Mouse (Mus musculus) CH12.LX (cell line): ENCODE measurements around the gene Scgb1a1. TPM values are rescaled to one million over a fixed set of nuclear protein-coding genes. Genes with fewer than 3 reads are reported as not detected.

Experiments used
- DNase-seq: peaks from one replicate; pipeline ENCODE4 v3.0.0-alpha.2; 2013; ENCODE audit errors: extremely low read depth
- H3K27ac ChIP-seq: 2 replicates; pipeline ENCODE4 v1.5.1; 2012; ENCODE audit warnings: low read depth, mild to moderate bottlenecking, control low read depth, moderate library complexity; ENCODE audit not compliant: insufficient read depth
- H3K27me3 ChIP-seq: replicated peaks from 2 replicates; pipeline ENCODE3; 2012; ENCODE audit warnings: inconsistent platforms
- H3K36me3 ChIP-seq, 2 experiments: replicated peaks in 1 of 2; 2 replicates each; pipeline versions ENCODE3 to v1.6.1; 2012; ENCODE audit warnings: inconsistent platforms in 1 of 2, low read length in 1 of 2, mild to moderate bottlenecking in 1 of 2, mixed read lengths in 1 of 2, moderate library complexity in 1 of 2; ENCODE audit not compliant: control insufficient read depth in 1 of 2, insufficient read depth in 1 of 2
- H3K4me1 ChIP-seq, 2 experiments: 2 replicates each; pipeline ENCODE4 v1.6.1; 2012; ENCODE audit warnings: inconsistent platforms in 1 of 2, moderate library complexity in 1 of 2; ENCODE audit not compliant: insufficient read depth in 2 of 2, control insufficient read depth in 1 of 2
- H3K4me2 ChIP-seq: 2 replicates; pipeline ENCODE4 v1.6.1; 2012; ENCODE audit warnings: low read depth, mild to moderate bottlenecking, control low read depth; ENCODE audit not compliant: poor library complexity, insufficient read depth, severe bottlenecking
- H3K4me3 ChIP-seq, 3 experiments: fragments of 150-350 bp in 1 of 3; sonication (generic) in 1 of 3; replicated peaks in 1 of 3; 2 replicates each; pipeline versions ENCODE3 to v1.5.1; 2011 to 2012; ENCODE audit warnings: low read depth in 2 of 3, low read length in 2 of 3, mild to moderate bottlenecking in 2 of 3, moderate library complexity in 2 of 3, control low read depth in 1 of 3, improper control_type of control experiment in 1 of 3, inconsistent platforms in 1 of 3, mixed read lengths in 1 of 3; ENCODE audit not compliant: poor library complexity in 1 of 3
- H3K79me2 ChIP-seq: replicated peaks from 2 replicates; pipeline ENCODE4 v1.6.1; 2012; ENCODE audit warnings: mild to moderate bottlenecking, moderate library complexity; ENCODE audit not compliant: control insufficient read depth, poor library complexity, insufficient read depth, severe bottlenecking; ENCODE audit errors: extremely low read depth
- H3K9ac ChIP-seq: 2 replicates; pipeline ENCODE4 v1.6.1; 2012; ENCODE audit warnings: low read depth, mild to moderate bottlenecking, control low read depth, moderate library complexity; ENCODE audit not compliant: insufficient read depth
- H3K9me3 ChIP-seq: replicated peaks from 2 replicates; pipeline ENCODE3; 2012; ENCODE audit warnings: low read length, inconsistent platforms, mixed read lengths
- BHLHE40 ChIP-seq: IDR thresholded peaks from 2 replicates; pipeline ENCODE4 v1.6.1; 2011; ENCODE audit warnings: mild to moderate bottlenecking, low read depth, low read length, improper control_type of control experiment
- CHD2 ChIP-seq: IDR thresholded peaks from 2 replicates; pipeline ENCODE4 v1.6.1; 2011; ENCODE audit warnings: low read length, improper control_type of control experiment
- E2F4 ChIP-seq: IDR thresholded peaks from 2 replicates; pipeline ENCODE4 v1.6.1; 2011; ENCODE audit warnings: low read depth, low read length, improper control_type of control experiment; ENCODE audit not compliant: insufficient replicate concordance
- ELF1 ChIP-seq: IDR thresholded peaks from 2 replicates; pipeline ENCODE4 v1.6.1; 2014; ENCODE audit warnings: low read depth, mild to moderate bottlenecking, inconsistent platforms, low read length, improper control_type of control experiment
- EP300 ChIP-seq: IDR thresholded peaks from 2 replicates; pipeline ENCODE4 v1.6.1; 2011; ENCODE audit warnings: low read length, improper control_type of control experiment
- GABPA ChIP-seq: IDR thresholded peaks from 2 replicates; pipeline ENCODE4 v1.6.1; 2012; ENCODE audit warnings: low read depth, low read length, improper control_type of control experiment, inconsistent platforms; ENCODE audit not compliant: insufficient replicate concordance
- HCFC1 ChIP-seq: IDR thresholded peaks from 2 replicates; pipeline ENCODE4 v1.6.1; 2012; ENCODE audit warnings: low read depth, mild to moderate bottlenecking, inconsistent platforms, low read length, improper control_type of control experiment
- IRF4 ChIP-seq: IDR thresholded peaks from 2 replicates; pipeline ENCODE4 v1.6.1; 2014; ENCODE audit warnings: low read depth, mild to moderate bottlenecking, inconsistent platforms, low read length, improper control_type of control experiment
- JUN ChIP-seq: IDR thresholded peaks from 2 replicates; pipeline ENCODE4 v1.6.1; 2011; ENCODE audit warnings: low read depth, mild to moderate bottlenecking, low read length, improper control_type of control experiment, moderate library complexity; ENCODE audit not compliant: insufficient read depth
- JUND ChIP-seq: conservative IDR thresholded peaks from 2 replicates; pipeline ENCODE4 v1.6.1; 2011; ENCODE audit warnings: low read depth, low read length, improper control_type of control experiment
- KAT2A ChIP-seq: IDR thresholded peaks from 2 replicates; pipeline ENCODE4 v1.6.1; 2012; ENCODE audit warnings: low read length, improper control_type of control experiment, inconsistent platforms; ENCODE audit not compliant: insufficient replicate concordance
- MAFK ChIP-seq: IDR thresholded peaks from 2 replicates; pipeline ENCODE4 v1.6.1; 2011; ENCODE audit warnings: low read length, improper control_type of control experiment; ENCODE audit not compliant: insufficient replicate concordance
- MAX ChIP-seq: IDR thresholded peaks from 2 replicates; pipeline ENCODE4 v1.6.1; 2011; ENCODE audit warnings: low read length, improper control_type of control experiment
- MEF2A ChIP-seq: IDR thresholded peaks from 2 replicates; pipeline ENCODE4 v1.6.1; 2014; ENCODE audit warnings: low read depth, mild to moderate bottlenecking, inconsistent platforms, low read length, improper control_type of control experiment, borderline replicate concordance
- MXI1 ChIP-seq: IDR thresholded peaks from 2 replicates; pipeline ENCODE4 v1.6.1; 2011; ENCODE audit warnings: mild to moderate bottlenecking, low read depth, low read length, improper control_type of control experiment
- MYC ChIP-seq: IDR thresholded peaks from 2 replicates; pipeline ENCODE4 v1.6.1; 2011; ENCODE audit warnings: low read depth, mild to moderate bottlenecking, improper control_type of control experiment, low read length
- NELFE ChIP-seq: IDR thresholded peaks from 2 replicates; pipeline ENCODE4 v1.6.1; 2011; ENCODE audit warnings: low read depth, low read length, improper control_type of control experiment
- NRF1 ChIP-seq: IDR thresholded peaks from 2 replicates; pipeline ENCODE4 v1.6.1; 2014; ENCODE audit warnings: low read depth, mild to moderate bottlenecking, inconsistent platforms, low read length, improper control_type of control experiment, moderate library complexity
- PAX5 ChIP-seq: IDR thresholded peaks from 2 replicates; pipeline ENCODE4 v1.6.1; 2012; ENCODE audit warnings: low read length, inconsistent platforms, mixed read lengths
- POLR2AphosphoS2 ChIP-seq: IDR thresholded peaks from 2 replicates; pipeline ENCODE4 v1.6.1; 2011; ENCODE audit warnings: low read depth, low read length, improper control_type of control experiment
- RCOR1 ChIP-seq: conservative IDR thresholded peaks from 2 replicates; pipeline ENCODE4 v1.6.1; 2012; ENCODE audit warnings: low read depth, mild to moderate bottlenecking, inconsistent platforms, low read length, improper control_type of control experiment
- SIN3A ChIP-seq: IDR thresholded peaks from 2 replicates; pipeline ENCODE4 v1.6.1; 2012; ENCODE audit warnings: low read length, improper control_type of control experiment, inconsistent platforms
- SMC3 ChIP-seq: IDR thresholded peaks from 2 replicates; pipeline ENCODE4 v1.6.1; 2011; ENCODE audit warnings: low read depth, low read length, improper control_type of control experiment
- TBP ChIP-seq: conservative IDR thresholded peaks from 2 replicates; pipeline ENCODE4 v1.6.1; 2011; ENCODE audit warnings: low read depth, low read length, improper control_type of control experiment
- UBTF ChIP-seq: IDR thresholded peaks from 2 replicates; pipeline ENCODE4 v1.6.1; 2012; ENCODE audit warnings: low read depth, mild to moderate bottlenecking, inconsistent platforms, low read length, improper control_type of control experiment, moderate library complexity
- USF1 ChIP-seq: IDR thresholded peaks from 2 replicates; pipeline ENCODE4 v1.6.1; 2014; ENCODE audit warnings: low read depth, mild to moderate bottlenecking, inconsistent platforms, low read length, improper control_type of control experiment
- USF2 ChIP-seq: conservative IDR thresholded peaks from 2 replicates; pipeline ENCODE4 v1.6.1; 2011; ENCODE audit warnings: low read depth, low read length, improper control_type of control experiment
- ZC3H11A ChIP-seq: IDR thresholded peaks from 2 replicates; pipeline ENCODE4 v1.6.1; 2012; ENCODE audit warnings: low read depth, mild to moderate bottlenecking, inconsistent platforms, low read length, improper control_type of control experiment
- ZKSCAN1 ChIP-seq: IDR thresholded peaks from 2 replicates; pipeline ENCODE4 v1.6.1; 2012; ENCODE audit warnings: low read depth, inconsistent platforms, low read length, improper control_type of control experiment, borderline replicate concordance
- ZMIZ1 ChIP-seq: IDR thresholded peaks from 2 replicates; pipeline ENCODE4 v1.6.1; 2012; ENCODE audit warnings: low read depth, mild to moderate bottlenecking, inconsistent platforms, low read length, improper control_type of control experiment
- ZNF384 ChIP-seq: IDR thresholded peaks from 2 replicates; pipeline ENCODE4 v1.6.1; 2012; ENCODE audit warnings: low read depth, low read length, improper control_type of control experiment, inconsistent platforms
- dilution Hi-C: fragments of 300-500 bp; cut with MboI; formaldehyde crosslinking; loops from 2 replicates; pipeline ENCODE4 v1.14.3; 2020; ENCODE audit warnings: low sequenced_read_pairs; ENCODE audit not compliant: extremely low pct_unique_long_range_greater_than_20kb, extremely low pct_ligation_motif_present
- in situ Hi-C: fragments of 300-500 bp; cut with MboI; formaldehyde crosslinking; loops from 3 replicates; pipeline ENCODE4 v1.14.3; 2019; ENCODE audit warnings: low sequenced_read_pairs, low pct_ligation_motif_present, low pct_unique_long_range_greater_than_20kb, mixed read lengths
- polyA plus RNA-seq: library from polyadenylated mRNA; unstranded; fragments of >175 nt; gene quantifications from 2 replicates; pipeline ENCODE4 v1.2.1, GENCODE M21; 2012; ENCODE audit warnings: low read depth; ENCODE audit not compliant: insufficient read length
- total RNA-seq, 2 experiments: library from RNA; depleted of rRNA; stranded (reverse); fragments of 300-350 nt in 1 of 2; fragments of >200 nt in 1 of 2; gene quantifications; 2 replicates each; pipeline ENCODE4 v1.2.3; 2012 to 2014

Gene Scgb1a1
- total and polyA plus RNA-seq, 3 experiments, result not detected

DNA sequence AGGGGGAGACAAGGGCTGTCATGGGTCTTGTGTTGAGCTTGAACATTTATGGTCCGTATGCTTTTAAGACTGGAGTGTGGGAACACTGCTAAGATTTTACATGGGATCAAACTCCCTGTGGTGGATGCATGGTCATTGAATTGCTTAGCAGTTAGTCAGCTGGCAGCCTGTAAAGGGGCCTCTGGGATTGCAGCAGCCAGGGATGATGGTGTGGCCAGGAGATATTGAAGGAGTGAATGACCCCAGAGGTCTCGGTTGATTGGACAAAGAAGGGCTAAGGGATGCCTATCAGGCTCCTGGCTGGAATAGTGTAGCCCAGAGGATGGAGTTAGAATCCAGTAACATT, 4.8 kb downstream of the Scgb1a1 start:
- no peak for TF ChIP-seq E2F4
- TF ChIP-seq CHD2, result no peak
- dilution Hi-C loops, result no loop called here
- H3K4me3 ChIP-seq, result no peak overlapping the region
- H3K27ac ChIP-seq, result no peak overlapping the region
- no peak overlapping the region for H3K9ac ChIP-seq
- in situ Hi-C loops, result no loop called here
- peaks cover 2 to 15% of the 10 kb centered on the region in 2 experiments; a peak in 3 of 4 replicates for H3K4me1 ChIP-seq
- no peaks in the 10 kb centered on the region for H3K9me3 ChIP-seq
- H3K79me2 ChIP-seq, result no peaks in the 10 kb centered on the region
- no peak for DNase-seq
- H3K4me2 ChIP-seq, result 0 out of 2 replicates have a peak overlapping the region, but pooled peaks have one; percentile 37
- no peaks in the 10 kb centered on the region for H3K36me3 ChIP-seq
- no peaks in the 10 kb centered on the region for H3K27me3 ChIP-seq

GRCm38 (mm10) chr19:9082191-9083009, 5.4 kb downstream of the Scgb1a1 start:
- no peaks in the 10 kb centered on the region for H3K36me3 ChIP-seq
- no peak overlapping the region for H3K4me3 ChIP-seq
- peaks cover 0 to 15% of the 10 kb centered on the region in 2 experiments; a peak in 2 of 4 replicates for H3K4me1 ChIP-seq
- H3K27ac ChIP-seq, result no peak overlapping the region
- H3K27me3 ChIP-seq, result no peaks in the 10 kb centered on the region
- dilution Hi-C loops, result no loop called here
- no peaks in the 10 kb centered on the region for H3K9me3 ChIP-seq
- in situ Hi-C loops, result no loop called here
- peak; percentile 83 for DNase-seq
- H3K79me2 ChIP-seq, result no peaks in the 10 kb centered on the region
- peak overlapping the region; percentile 37; the same call in 1 of the 2 replicates for H3K4me2 ChIP-seq
- H3K9ac ChIP-seq, result no peak overlapping the region
- peak; percentile 63; the same call in 1 of the 2 replicates for TF ChIP-seq NELFE
- TF ChIP-seq NRF1, result peak; percentile 42; the same call in 1 of the 2 replicates
- TF ChIP-seq USF2, result no peak
- TF ChIP-seq SIN3A, result peak; percentile 84
- no peak for TF ChIP-seq HCFC1
- no peak for TF ChIP-seq UBTF
- TF ChIP-seq SMC3, result peak; percentile 100
- TF ChIP-seq EP300, result no peak
- no peak for TF ChIP-seq GABPA
- peak; percentile 99 for TF ChIP-seq ZC3H11A
- no peak for TF ChIP-seq JUN
- TF ChIP-seq CHD2, result no peak
- TF ChIP-seq MYC, result peak; percentile 87
- TF ChIP-seq RCOR1, result no peak
- no peak for TF ChIP-seq KAT2A
- TF ChIP-seq PAX5, result no peak
- TF ChIP-seq ZMIZ1, result 0 out of 2 replicates have a peak, but pooled peaks have one; percentile 44
- no peak for TF ChIP-seq JUND
- TF ChIP-seq E2F4, result no peak
- TF ChIP-seq IRF4, result peak; percentile 66; the same call in 1 of the 2 replicates
- TF ChIP-seq USF1, result no peak
- peak; percentile 77 for TF ChIP-seq ELF1
- TF ChIP-seq TBP, result no peak
- no peak for TF ChIP-seq MAFK
- 0 out of 2 replicates have a peak, but pooled peaks have one; percentile 37 for TF ChIP-seq ZNF384
- no peak for TF ChIP-seq ZKSCAN1
- no peak for TF ChIP-seq POLR2AphosphoS2
- peak; percentile 62; the same call in 1 of the 2 replicates for TF ChIP-seq MEF2A
- TF ChIP-seq BHLHE40, result no peak; the same call in none of the 2 replicates
- TF ChIP-seq MXI1, result peak; percentile 68
- peak; percentile 87 for TF ChIP-seq MAX
